Mouse (Mus musculus): ENCODE results near the gene Gm9817. TPM values are rescaled to one million over a fixed set of nuclear protein-coding genes. Genes with fewer than 3 reads are reported as not detected.
A peak's percentile ranks its signal among the peaks of the same experiment; 100 is the strongest.

Gm9817 gene
- total and polyA plus RNA-seq, 2 experiments from 2014 or later: 0.11 TPM; not detected in 1

DNA sequence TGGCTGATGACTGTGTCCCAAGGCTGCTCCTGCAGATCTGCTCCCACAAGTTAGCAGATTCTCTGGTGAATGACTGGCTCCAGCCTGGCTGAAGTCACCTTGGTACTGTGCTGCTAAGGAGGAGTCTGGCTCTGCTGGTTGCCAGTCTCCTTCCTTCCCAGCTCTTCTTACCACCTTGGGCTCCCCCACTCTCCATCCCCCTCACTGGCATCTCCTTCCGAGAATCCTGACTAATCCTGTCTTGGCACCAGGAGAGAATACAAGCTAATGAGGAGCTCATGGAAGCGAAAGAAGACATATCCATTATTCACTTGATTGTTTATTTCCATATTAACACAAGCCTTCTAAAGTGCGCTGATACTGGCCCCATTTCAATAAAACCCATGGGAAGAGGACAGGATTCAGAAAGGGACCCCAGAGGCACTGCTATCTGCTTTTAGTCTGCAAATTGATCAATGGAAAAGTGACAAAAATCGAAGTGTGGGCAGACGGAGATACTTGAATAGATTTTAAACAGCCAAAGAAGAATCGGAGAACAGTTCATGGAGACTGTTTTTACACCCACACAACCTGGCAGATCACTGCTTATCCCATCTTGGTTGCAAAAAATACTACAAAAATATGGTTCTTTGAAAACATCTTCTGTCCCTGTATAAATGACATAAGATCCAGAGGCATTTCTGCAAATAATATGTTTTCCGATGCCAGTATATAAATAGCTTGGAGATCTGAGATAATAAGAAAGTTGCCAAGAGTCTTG lies 29.1 kb upstream of the Gm9817 start:
- WGBS: 73% methylated on average over 7 of the region's 7 CpGs
- Histone ChIP-seq H3K4me1 (ENCODE audit: control insufficient read depth, insufficient read depth) (no peaks in the 10 kb centered on the region), H3K9me3 (replicated peaks; ENCODE audit: control insufficient read depth, low read length) (no peaks in the 10 kb centered on the region), H3K27me3 (ENCODE audit: control insufficient read depth, insufficient read depth, low read length) (no peaks in the 10 kb centered on the region), H3K4me3 (ENCODE audit: low read depth, low read length) (no peak overlapping the region), H3K4me2 (ENCODE audit: low read depth, low read length) (no peak overlapping the region), H3K9ac (replicated peaks; ENCODE audit: low read depth, low read length) (no peak overlapping the region), H3K27ac (ENCODE audit: low read depth) (no peak overlapping the region), H3K36me3 (replicated peaks; ENCODE audit: control insufficient read depth, insufficient read depth, low read length) (no peaks in the 10 kb centered on the region)
- TF ChIP-seq EP300 (IDR thresholded peaks at IDR 0.05; ENCODE audit: low read depth) (no peak), CTCF (IDR thresholded peaks at IDR 0.05; ENCODE audit: low read depth) (no peak)
- DNase-seq (ENCODE audit: low spot score) (no peak), ATAC-seq (ENCODE audit: insufficient read depth, low read depth) (no peak)

DNA sequence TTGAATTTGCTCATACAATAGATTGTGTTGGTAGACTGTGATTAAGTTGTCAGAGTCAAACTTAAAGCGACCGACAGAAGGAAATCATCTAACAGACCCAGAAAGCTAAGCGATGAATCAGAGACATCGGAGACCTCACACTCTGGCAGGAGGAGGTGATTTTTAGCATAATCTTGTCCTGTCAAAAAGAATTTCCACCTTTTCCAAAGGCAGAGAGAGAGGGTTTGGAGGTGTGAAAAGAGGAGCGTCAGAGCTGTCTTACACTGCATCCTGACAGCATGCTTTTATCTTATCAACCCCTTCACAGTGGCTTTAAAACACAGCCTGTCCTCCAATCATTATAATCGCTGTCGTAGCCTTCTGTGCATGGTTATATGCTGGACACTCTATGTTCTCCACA lies 25.7 kb upstream of the Gm9817 start:
- Histone ChIP-seq H3K27ac (ENCODE audit: low read depth) (no peak overlapping the region), H3K9ac (replicated peaks; ENCODE audit: low read depth, low read length) (no peak overlapping the region), H3K9me3 (replicated peaks; ENCODE audit: control insufficient read depth, low read length) (no peaks in the 10 kb centered on the region), H3K27me3 (ENCODE audit: control insufficient read depth, insufficient read depth, low read length) (no peaks in the 10 kb centered on the region), H3K4me2 (ENCODE audit: low read depth, low read length) (no peak overlapping the region), H3K4me1 (ENCODE audit: control insufficient read depth, insufficient read depth) (no peaks in the 10 kb centered on the region), H3K4me3 (ENCODE audit: low read depth, low read length) (no peak overlapping the region), H3K36me3 (replicated peaks; ENCODE audit: control insufficient read depth, insufficient read depth, low read length) (no peaks in the 10 kb centered on the region)
- 30% methylated on average over 7 of the region's 7 CpGs for WGBS
- TF ChIP-seq EP300 (IDR thresholded peaks at IDR 0.05; ENCODE audit: low read depth) (no peak), CTCF (IDR thresholded peaks at IDR 0.05; ENCODE audit: low read depth) (no peak)
- DNase-seq (ENCODE audit: low spot score) (no peak), ATAC-seq (ENCODE audit: insufficient read depth, low read depth) (no peak)

DNA sequence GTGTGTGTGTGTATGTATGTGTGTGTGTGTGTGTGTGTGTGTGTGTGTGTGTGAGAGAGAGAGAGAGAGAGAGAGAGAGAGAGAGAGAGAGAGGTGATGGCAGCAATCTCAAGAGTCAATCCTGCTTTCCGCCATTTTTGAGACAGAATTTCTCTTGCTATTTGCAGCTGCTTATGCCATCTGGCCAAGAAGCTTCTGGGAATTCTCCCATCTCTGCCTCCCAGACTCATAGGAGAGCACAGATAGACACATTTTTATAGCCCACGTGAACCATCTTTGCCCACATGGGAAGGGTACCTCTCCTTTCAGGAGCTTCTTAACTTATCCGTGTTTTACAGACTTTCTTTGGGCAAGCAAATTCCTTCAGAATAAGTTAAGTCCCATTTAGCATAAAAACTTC lies 24.6 kb upstream of the Gm9817 start:
- Histone ChIP-seq H3K27ac (ENCODE audit: low read depth) (no peak overlapping the region), H3K4me1 (ENCODE audit: control insufficient read depth, insufficient read depth) (no peaks in the 10 kb centered on the region), H3K4me2 (ENCODE audit: low read depth, low read length) (no peak overlapping the region), H3K4me3 (ENCODE audit: low read depth, low read length) (no peak overlapping the region), H3K36me3 (replicated peaks; ENCODE audit: control insufficient read depth, insufficient read depth, low read length) (no peaks in the 10 kb centered on the region), H3K27me3 (ENCODE audit: control insufficient read depth, insufficient read depth, low read length) (no peaks in the 10 kb centered on the region), H3K9ac (replicated peaks; ENCODE audit: low read depth, low read length) (no peak overlapping the region), H3K9me3 (replicated peaks; ENCODE audit: control insufficient read depth, low read length) (no peaks in the 10 kb centered on the region)
- ATAC-seq (ENCODE audit: insufficient read depth, low read depth): no peak
- TF ChIP-seq EP300 (IDR thresholded peaks at IDR 0.05; ENCODE audit: low read depth): no peak
- no peak for TF ChIP-seq CTCF (IDR thresholded peaks at IDR 0.05; ENCODE audit: low read depth)
- DNase-seq (ENCODE audit: low spot score): no peak
- 89% methylated on average over 3 of the region's 3 CpGs for WGBS

DNA sequence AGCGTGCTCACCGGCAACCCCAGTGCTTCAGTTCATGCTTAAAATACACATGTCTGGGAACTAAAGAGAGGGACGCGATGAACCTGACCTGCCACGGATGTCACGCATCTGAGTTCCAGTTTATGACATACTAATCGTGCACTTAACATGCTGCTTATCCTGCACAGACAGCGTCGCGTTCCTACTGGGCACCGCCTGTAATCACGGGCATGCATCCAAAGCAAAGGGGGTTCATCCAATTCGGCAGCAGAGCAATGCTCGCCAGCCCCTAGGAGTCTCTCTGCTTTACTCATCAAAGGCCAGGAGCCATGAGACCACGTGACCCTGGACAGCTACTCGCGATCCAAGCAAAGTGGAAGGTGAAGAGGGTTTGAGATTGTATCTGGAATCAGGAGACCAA lies 19.3 kb upstream of the Gm9817 start:
- ATAC-seq (ENCODE audit: insufficient read depth, low read depth): peak; percentile 27; the same call in 1 of the 2 replicates
- H3K4me1 ChIP-seq (ENCODE audit: control insufficient read depth, insufficient read depth): peaks cover 7% of the 10 kb centered on the region
- no peak for DNase-seq (ENCODE audit: low spot score)
- H3K27ac ChIP-seq (ENCODE audit: low read depth): no peak overlapping the region
- 49% methylated on average over 17 of the region's 17 CpGs for WGBS
- TF ChIP-seq CTCF (IDR thresholded peaks at IDR 0.05; ENCODE audit: low read depth): no peak
- no peak for TF ChIP-seq EP300 (IDR thresholded peaks at IDR 0.05; ENCODE audit: low read depth)
- H3K9me3 ChIP-seq (replicated peaks; ENCODE audit: control insufficient read depth, low read length): no peaks in the 10 kb centered on the region
- no peak overlapping the region for H3K4me3 ChIP-seq (ENCODE audit: low read depth, low read length)
- no peak overlapping the region for H3K4me2 ChIP-seq (ENCODE audit: low read depth, low read length)
- no peaks in the 10 kb centered on the region for H3K36me3 ChIP-seq (replicated peaks; ENCODE audit: control insufficient read depth, insufficient read depth, low read length)
- H3K9ac ChIP-seq (replicated peaks; ENCODE audit: low read depth, low read length): no peak overlapping the region
- H3K27me3 ChIP-seq (ENCODE audit: control insufficient read depth, insufficient read depth, low read length): no peaks in the 10 kb centered on the region

DNA sequence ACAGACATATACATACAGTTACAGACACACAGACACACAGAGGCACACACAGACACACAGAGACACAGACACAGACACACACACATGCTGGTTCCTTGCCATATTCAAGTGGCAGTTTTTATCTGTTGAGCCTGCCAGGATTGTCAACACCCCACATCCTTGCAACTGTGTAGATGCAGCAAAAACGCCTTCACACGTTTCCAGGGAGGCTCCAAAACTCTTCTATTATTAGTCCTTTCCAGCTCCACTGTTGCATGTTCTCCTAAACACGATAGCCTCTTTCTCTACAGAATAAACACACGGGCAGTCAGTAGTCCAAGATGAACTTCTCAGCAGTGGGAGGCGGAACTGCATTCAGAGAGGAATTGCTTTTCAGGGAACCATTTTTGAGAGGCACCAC lies 15.3 kb upstream of the Gm9817 start:
- no peak for ATAC-seq (ENCODE audit: insufficient read depth, low read depth)
- H3K4me1 ChIP-seq (ENCODE audit: control insufficient read depth, insufficient read depth): peaks cover 7% of the 10 kb centered on the region
- no peak for DNase-seq (ENCODE audit: low spot score)
- WGBS: 27% methylated on average over 5 of the region's 5 CpGs
- peak overlapping the region; percentile 47; the same call in 1 of the 2 replicates for H3K27ac ChIP-seq (ENCODE audit: low read depth)
- no peaks in the 10 kb centered on the region for H3K9me3 ChIP-seq (replicated peaks; ENCODE audit: control insufficient read depth, low read length)
- no peaks in the 10 kb centered on the region for H3K27me3 ChIP-seq (ENCODE audit: control insufficient read depth, insufficient read depth, low read length)
- TF ChIP-seq EP300 (IDR thresholded peaks at IDR 0.05; ENCODE audit: low read depth): no peak
- TF ChIP-seq CTCF (IDR thresholded peaks at IDR 0.05; ENCODE audit: low read depth): no peak
- no peak overlapping the region for H3K9ac ChIP-seq (replicated peaks; ENCODE audit: low read depth, low read length)
- no peaks in the 10 kb centered on the region for H3K36me3 ChIP-seq (replicated peaks; ENCODE audit: control insufficient read depth, insufficient read depth, low read length)
- no peak overlapping the region for H3K4me2 ChIP-seq (ENCODE audit: low read depth, low read length)
- H3K4me3 ChIP-seq (ENCODE audit: low read depth, low read length): no peak overlapping the region

DNA sequence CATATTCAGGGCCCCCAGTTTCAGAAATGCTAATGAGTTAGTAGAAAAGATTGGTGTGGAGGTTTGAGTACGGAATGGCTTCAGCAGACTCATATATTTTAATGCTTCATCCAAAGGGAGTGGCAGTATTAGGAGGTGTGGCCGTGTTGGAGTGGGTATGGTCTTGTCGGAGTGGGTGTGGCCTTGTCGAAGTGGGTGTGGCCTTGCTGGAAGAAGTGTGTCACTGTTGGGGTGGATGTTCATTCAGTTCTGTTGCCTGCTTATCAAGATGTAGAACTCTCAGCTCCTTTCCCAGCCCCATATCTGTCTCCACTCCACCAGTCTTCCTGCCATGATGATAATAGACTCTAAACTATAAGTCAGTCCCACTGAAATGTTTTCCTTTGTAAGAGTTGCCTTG lies 13.5 kb upstream of the Gm9817 start:
- H3K36me3 ChIP-seq (replicated peaks; ENCODE audit: control insufficient read depth, insufficient read depth, low read length): no peaks in the 10 kb centered on the region
- no peak for TF ChIP-seq CTCF (IDR thresholded peaks at IDR 0.05; ENCODE audit: low read depth)
- TF ChIP-seq EP300 (IDR thresholded peaks at IDR 0.05; ENCODE audit: low read depth): no peak
- H3K4me1 ChIP-seq (ENCODE audit: control insufficient read depth, insufficient read depth): peaks cover 7% of the 10 kb centered on the region
- H3K9me3 ChIP-seq (replicated peaks; ENCODE audit: control insufficient read depth, low read length): no peaks in the 10 kb centered on the region
- no peak overlapping the region for H3K9ac ChIP-seq (replicated peaks; ENCODE audit: low read depth, low read length)
- no peak for ATAC-seq (ENCODE audit: insufficient read depth, low read depth)
- no peaks in the 10 kb centered on the region for H3K27me3 ChIP-seq (ENCODE audit: control insufficient read depth, insufficient read depth, low read length)
- no peak overlapping the region for H3K4me2 ChIP-seq (ENCODE audit: low read depth, low read length)
- DNase-seq (ENCODE audit: low spot score): no peak
- WGBS: 87% methylated on average over 4 of the region's 4 CpGs
- no peak overlapping the region for H3K4me3 ChIP-seq (ENCODE audit: low read depth, low read length)
- no peak overlapping the region for H3K27ac ChIP-seq (ENCODE audit: low read depth)

Data from heart, postnatal 0 days (tissue).